In the genomic region with DNA sequence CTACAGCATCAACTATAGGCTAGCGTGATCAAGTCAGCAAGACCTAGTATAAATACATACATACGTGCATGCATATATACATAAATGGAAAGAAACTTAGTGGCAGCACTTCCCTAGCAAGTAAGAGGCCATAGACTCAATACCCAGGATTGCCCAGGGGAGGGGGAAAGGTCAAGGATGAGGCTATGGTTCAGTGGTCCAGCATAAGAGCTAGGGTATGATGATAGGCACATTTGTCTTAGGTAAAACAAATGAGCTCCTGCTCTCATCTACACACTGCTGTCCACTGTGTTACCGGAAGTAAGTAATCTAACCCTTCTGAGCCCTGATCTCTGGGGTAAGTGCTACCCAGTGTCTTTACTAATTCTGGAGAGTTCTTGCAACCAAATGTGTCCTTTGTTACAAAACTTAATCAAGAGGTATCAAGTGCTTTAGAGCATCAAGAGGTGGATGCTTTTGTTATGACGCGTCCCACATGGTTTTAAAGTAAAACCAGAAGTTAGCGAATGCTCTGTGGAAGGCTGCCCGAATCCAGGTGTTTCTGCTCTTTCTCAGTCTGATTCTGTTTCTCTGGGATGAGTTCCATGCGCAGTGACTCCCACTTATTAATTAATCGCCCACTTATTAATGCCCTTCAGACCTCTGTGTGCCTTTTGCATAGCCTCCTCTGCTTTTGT, we compare ENCODE assay signal across 17 mouse cellular contexts. TPM values are rescaled to one million over a fixed set of nuclear protein-coding genes. Genes with fewer than 3 reads are reported as not detected.
DNase-seq lines count a peak whose midpoint lies in the region; ATAC-seq and TF ChIP-seq lines count a peak whose summit lies in the region.
"Had no signal": no experiment of that assay in that cellular context is flagged by ENCODE, and none has a peak within 500 bp of the region (broad histone marks: within the 10 kb centered on the region; RNA-seq: fewer than 3 reads in every experiment).

No protein-coding gene starts in this region.

- no peak for ATAC-seq in intestine, embryonic 14.5 days (replicated peaks; ENCODE audit: low FRiP score, low TSS enrichment, low read depth)
- no peak for ATAC-seq in intestine, postnatal 0 days
- no peak for ATAC-seq in lung, embryonic 15.5 days (ENCODE audit: borderline replicate concordance, extremely low read depth, low FRiP score, low TSS enrichment)
- ATAC-seq in embryonic facial prominence, embryonic 13.5 days (ENCODE audit: insufficient number of reproducible peaks, insufficient read depth, low FRiP score, low TSS enrichment, low read depth): no peak
- ATAC-seq in limb, embryonic 13.5 days (ENCODE audit: low FRiP score, low read depth): no peak
- ATAC-seq: forebrain, postnatal 0 days had no signal

- H3K27me3 ChIP-seq in intestine, embryonic 14.5 days (replicated peaks; ENCODE audit: control insufficient read depth, insufficient read depth, low read length): no peaks in the 10 kb centered on the region
- H3K27me3 ChIP-seq in intestine, postnatal 0 days (replicated peaks; ENCODE audit: control insufficient read depth, insufficient read depth, low read length): no peaks in the 10 kb centered on the region
- no peaks in the 10 kb centered on the region for H3K27me3 ChIP-seq in lung, embryonic 15.5 days
- H3K27me3 ChIP-seq in embryonic facial prominence, embryonic 13.5 days: no peaks in the 10 kb centered on the region
- no peaks in the 10 kb centered on the region for H3K27me3 ChIP-seq in limb, embryonic 13.5 days

- H3K9ac ChIP-seq in intestine, embryonic 14.5 days (ENCODE audit: low read length): no peak overlapping the region
- H3K9ac ChIP-seq in intestine, postnatal 0 days (ENCODE audit: low read depth, low read length): no peak overlapping the region
- H3K9ac ChIP-seq in lung, embryonic 15.5 days: no peak overlapping the region
- no peak overlapping the region for H3K9ac ChIP-seq in embryonic facial prominence, embryonic 13.5 days
- H3K9ac ChIP-seq in limb, embryonic 13.5 days: no peak overlapping the region
- H3K9ac ChIP-seq: forebrain, postnatal 0 days had no signal

- no peak for TF ChIP-seq CTCF in intestine, postnatal 0 days (IDR thresholded peaks at IDR 0.05; ENCODE audit: low read depth)

- peak; percentile 49 for DNase-seq in intestine, embryonic 14.5 days (ENCODE audit: low spot score)
- DNase-seq in lung, adult 18-20 months: no peak
- no peak for DNase-seq in urinary bladder, postnatal 14 days (ENCODE audit: low spot score)
- DNase-seq in spleen, adult 18-20 months: no peak
- DNase-seq: adrenal gland, adult 2 months; cerebellum, adult 11-12 months; forebrain, postnatal 0 days; gastrocnemius, postnatal 10 days; heart, postnatal 14 days; kidney, adult 18-20 months; right cerebral cortex, adult 18-20 months had no signal

- H3K4me1 ChIP-seq in intestine, embryonic 14.5 days (replicated peaks; ENCODE audit: control insufficient read depth, insufficient read depth, low read length): peaks cover 22% of the 10 kb centered on the region
- H3K4me1 ChIP-seq in intestine, postnatal 0 days (replicated peaks; ENCODE audit: control insufficient read depth, insufficient read depth, low read length): no peaks in the 10 kb centered on the region
- peaks cover 25% of the 10 kb centered on the region for H3K4me1 ChIP-seq in lung, embryonic 15.5 days
- peaks cover 19% of the 10 kb centered on the region for H3K4me1 ChIP-seq in embryonic facial prominence, embryonic 13.5 days
- peaks cover 29% of the 10 kb centered on the region for H3K4me1 ChIP-seq in limb, embryonic 13.5 days

- no peak overlapping the region for H3K4me3 ChIP-seq in intestine, embryonic 14.5 days (ENCODE audit: low read depth, low read length)
- no peak overlapping the region for H3K4me3 ChIP-seq in intestine, postnatal 0 days (ENCODE audit: low read depth, low read length)
- no peak overlapping the region for H3K4me3 ChIP-seq in lung, embryonic 15.5 days
- no peak overlapping the region for H3K4me3 ChIP-seq in embryonic facial prominence, embryonic 13.5 days
- H3K4me3 ChIP-seq in limb, embryonic 13.5 days: no peak overlapping the region

- H3K27ac ChIP-seq in intestine, embryonic 14.5 days (ENCODE audit: low read depth): no peak overlapping the region
- no peak overlapping the region for H3K27ac ChIP-seq in intestine, postnatal 0 days (ENCODE audit: low read depth, low read length)
- no peak overlapping the region for H3K27ac ChIP-seq in lung, embryonic 15.5 days
- no peak overlapping the region for H3K27ac ChIP-seq in embryonic facial prominence, embryonic 13.5 days
- H3K27ac ChIP-seq in limb, embryonic 13.5 days: no peak overlapping the region
- H3K27ac ChIP-seq: left cerebral cortex, adult 2 months had no signal

- H3K36me3 ChIP-seq in intestine, embryonic 14.5 days (ENCODE audit: control insufficient read depth, insufficient read depth, low read length): no peaks in the 10 kb centered on the region
- no peaks in the 10 kb centered on the region for H3K36me3 ChIP-seq in intestine, postnatal 0 days (ENCODE audit: control insufficient read depth, insufficient read depth)
- no peaks in the 10 kb centered on the region for H3K36me3 ChIP-seq in lung, embryonic 15.5 days
- no peaks in the 10 kb centered on the region for H3K36me3 ChIP-seq in embryonic facial prominence, embryonic 13.5 days
- no peaks in the 10 kb centered on the region for H3K36me3 ChIP-seq in limb, embryonic 13.5 days
- H3K36me3 ChIP-seq: G1E had no signal

- H3K9me3 ChIP-seq in intestine, embryonic 14.5 days (ENCODE audit: control insufficient read depth, low read length): no peaks in the 10 kb centered on the region
- H3K9me3 ChIP-seq in intestine, postnatal 0 days (ENCODE audit: control insufficient read depth): no peaks in the 10 kb centered on the region
- H3K9me3 ChIP-seq in lung, embryonic 15.5 days: no peaks in the 10 kb centered on the region
- H3K9me3 ChIP-seq in embryonic facial prominence, embryonic 13.5 days: no peaks in the 10 kb centered on the region
- no peaks in the 10 kb centered on the region for H3K9me3 ChIP-seq in limb, embryonic 13.5 days
- H3K9me3 ChIP-seq: G1E had no signal

- WGBS in intestine, embryonic 14.5 days: 58% methylated on average over 9 of the region's 9 CpGs
- WGBS in intestine, postnatal 0 days: 84% methylated on average over 9 of the region's 9 CpGs
- WGBS in lung, embryonic 15.5 days: 48% methylated on average over 9 of the region's 9 CpGs
- WGBS in embryonic facial prominence, embryonic 13.5 days: 44% methylated on average over 9 of the region's 9 CpGs
- WGBS in limb, embryonic 13.5 days: 55% methylated on average over 9 of the region's 9 CpGs

- H3K4me2 ChIP-seq in intestine, embryonic 14.5 days (ENCODE audit: low read length): no peak overlapping the region
- no peak overlapping the region for H3K4me2 ChIP-seq in intestine, postnatal 0 days (replicated peaks; ENCODE audit: low read depth)
- peak overlapping the region; percentile 13; the same call in 1 of the 2 replicates for H3K4me2 ChIP-seq in lung, embryonic 15.5 days
- peak overlapping the region; percentile 33 for H3K4me2 ChIP-seq in embryonic facial prominence, embryonic 13.5 days
- peak overlapping the region; percentile 19; the same call in 1 of the 2 replicates for H3K4me2 ChIP-seq in limb, embryonic 13.5 days (replicated peaks)

RNA-seq across cellular contexts. Expression of a gene that starts 3.5 kb away (rescaled TPM):
- 10.6 and 12.1 TPM in 2 replicates for polyA plus RNA-seq in intestine, embryonic 14.5 days (2014; fragmentation: Nextera tagmentation; extraction: Ambion mirVana)
- 1.8 and 2.6 TPM in 2 replicates for polyA plus RNA-seq in intestine, postnatal 0 days (2015; fragmentation: Nextera tagmentation; extraction: Ambion mirVana)
- polyA plus RNA-seq in lung, embryonic 15.5 days (2015; fragmentation: Nextera tagmentation; extraction: Ambion mirVana): 23.2 and 28.0 TPM in 2 replicates
- polyA plus RNA-seq in embryonic facial prominence, embryonic 13.5 days (2015; fragmentation: Nextera tagmentation; extraction: Ambion mirVana): 19.2 and 19.9 TPM in 2 replicates
- 19.1 and 20.5 TPM in 2 replicates for polyA plus RNA-seq in limb, embryonic 13.5 days (2015; fragmentation: Nextera tagmentation; extraction: Ambion mirVana)

RNA-seq across cellular contexts. Expression of a gene that starts 3.6 kb away (rescaled TPM):
- 41.9 and 44.3 TPM in 2 replicates for polyA plus RNA-seq in intestine, embryonic 14.5 days (2014; fragmentation: Nextera tagmentation; extraction: Ambion mirVana)
- polyA plus RNA-seq in intestine, postnatal 0 days (2015; fragmentation: Nextera tagmentation; extraction: Ambion mirVana): 19.5 and 19.9 TPM in 2 replicates
- 41.5 and 43.8 TPM in 2 replicates for polyA plus RNA-seq in lung, embryonic 15.5 days (2015; fragmentation: Nextera tagmentation; extraction: Ambion mirVana)
- 37.9 and 39.3 TPM in 2 replicates for polyA plus RNA-seq in embryonic facial prominence, embryonic 13.5 days (2015; fragmentation: Nextera tagmentation; extraction: Ambion mirVana)
- polyA plus RNA-seq in limb, embryonic 13.5 days (2015; fragmentation: Nextera tagmentation; extraction: Ambion mirVana): 36.4 and 37.6 TPM in 2 replicates

Comparison
In these comparisons a context has a peak if more than half of its experiments do, and no peak if none do; other contexts are left out.
1. H3K4me2 ChIP-seq: peak in lung, embryonic 15.5 days (single experiment), embryonic facial prominence, embryonic 13.5 days (single experiment) and limb, embryonic 13.5 days (single experiment); none in intestine, embryonic 14.5 days (single experiment) and intestine, postnatal 0 days (single experiment).